13 mouse cellular contexts compared by ENCODE assay signal in genomic region chr3:51327817-51328216, GRCm38 (mm10). TPM values are rescaled to one million over a fixed set of nuclear protein-coding genes. Genes with fewer than 3 reads are reported as not detected.
DNase-seq lines count a peak whose midpoint lies in the region; ATAC-seq and TF ChIP-seq lines count a peak whose summit lies in the region.
"Had no signal": no experiment of that assay in that cellular context is flagged by ENCODE, and none has a peak within 500 bp of the region (broad histone marks: within the 10 kb centered on the region; RNA-seq: fewer than 3 reads in every experiment).

No protein-coding gene starts in this region.

- no peak for DNase-seq in embryonic facial prominence, embryonic 14.5 days (ENCODE audit: low spot score)
- DNase-seq in embryonic facial prominence, embryonic 10.5 days (ENCODE audit: low spot score), result no peak
- peak; percentile 42 for DNase-seq in kidney, postnatal 10 days
- DNase-seq in kidney, adult 11 months, result no peak
- peak; percentile 32 for DNase-seq in R1 (ENCODE audit: low read depth, low spot score)
- peak; percentile 37 for DNase-seq in lung, postnatal 0 days (ENCODE audit: low spot score)
- DNase-seq in left cerebral cortex, postnatal 4 days, result no peak
- DNase-seq: cerebellum, adult 11-12 months; retina, postnatal 1 day; thymus, postnatal 25 days had no signal

- H3K4me3 ChIP-seq in embryonic facial prominence, embryonic 14.5 days (ENCODE audit: low read depth, low read length), result no peak overlapping the region
- no peak overlapping the region for H3K4me3 ChIP-seq in embryonic facial prominence, embryonic 10.5 days
- H3K4me3 ChIP-seq in lung, postnatal 0 days (ENCODE audit: low read depth, low read length), result no peak overlapping the region
- no peak overlapping the region for H3K4me3 ChIP-seq in midbrain, embryonic 16.5 days (ENCODE audit: low read depth, low read length)
- H3K4me3 ChIP-seq: intestine, embryonic 15.5 days; myocyte had no signal

- intact Hi-C loops in left cerebral cortex, postnatal 4 days (cut with DNase I), result no loop called here

- H3K4me2 ChIP-seq in embryonic facial prominence, embryonic 14.5 days (ENCODE audit: low read depth, low read length), result no peak overlapping the region
- H3K4me2 ChIP-seq in lung, postnatal 0 days (replicated peaks; ENCODE audit: low read depth, low read length), result no peak overlapping the region
- no peak overlapping the region for H3K4me2 ChIP-seq in midbrain, embryonic 16.5 days (ENCODE audit: low read length)
- H3K4me2 ChIP-seq: intestine, embryonic 15.5 days had no signal

- no peaks in the 10 kb centered on the region for H3K4me1 ChIP-seq in embryonic facial prominence, embryonic 14.5 days (ENCODE audit: control insufficient read depth, insufficient read depth, low read length)
- H3K4me1 ChIP-seq in embryonic facial prominence, embryonic 10.5 days, result peaks cover 3% of the 10 kb centered on the region; the same call in 1 of the 2 replicates
- no peaks in the 10 kb centered on the region for H3K4me1 ChIP-seq in lung, postnatal 0 days (ENCODE audit: insufficient read depth, low read depth, low read length)
- H3K4me1 ChIP-seq in midbrain, embryonic 16.5 days (ENCODE audit: control insufficient read depth, insufficient read depth, low read length), result no peaks in the 10 kb centered on the region
- H3K4me1 ChIP-seq: intestine, embryonic 15.5 days had no signal

- H3K9me3 ChIP-seq in embryonic facial prominence, embryonic 14.5 days (ENCODE audit: control insufficient read depth, low read length), result peaks cover 9% of the 10 kb centered on the region; the same call in 1 of the 2 replicates
- H3K9me3 ChIP-seq in embryonic facial prominence, embryonic 10.5 days, result peaks cover 4% of the 10 kb centered on the region
- no peaks in the 10 kb centered on the region for H3K9me3 ChIP-seq in lung, postnatal 0 days (ENCODE audit: low read length)
- H3K9me3 ChIP-seq in midbrain, embryonic 16.5 days (replicated peaks; ENCODE audit: control insufficient read depth, low read length, poor library complexity, severe bottlenecking), result 0 out of 2 replicates have a peak, but pooled peaks cover 2% of the 10 kb centered on the region
- H3K9me3 ChIP-seq: intestine, embryonic 15.5 days had no signal

- no peak for ATAC-seq in embryonic facial prominence, embryonic 14.5 days (ENCODE audit: low read depth)
- ATAC-seq in lung, postnatal 0 days, result no peak; the same call in 1 of the 2 replicates
- no peak for ATAC-seq in midbrain, embryonic 16.5 days

- peak overlapping the region; percentile 33; the same call in 1 of the 2 replicates for H3K27ac ChIP-seq in embryonic facial prominence, embryonic 14.5 days (replicated peaks; ENCODE audit: low read depth, low read length)
- no peak overlapping the region for H3K27ac ChIP-seq in embryonic facial prominence, embryonic 10.5 days (replicated peaks)
- H3K27ac ChIP-seq in lung, postnatal 0 days (ENCODE audit: low read length), result no peak overlapping the region
- no peak overlapping the region for H3K27ac ChIP-seq in midbrain, embryonic 16.5 days (ENCODE audit: low read length)

- 66% methylated on average over 5 of the region's 5 CpGs for WGBS in embryonic facial prominence, embryonic 14.5 days
- WGBS in embryonic facial prominence, embryonic 10.5 days, result 71% methylated on average over 5 of the region's 5 CpGs
- WGBS in lung, postnatal 0 days, result 54% methylated on average over 5 of the region's 5 CpGs
- WGBS in midbrain, embryonic 16.5 days, result 82% methylated on average over 5 of the region's 5 CpGs

- TF ChIP-seq EP300 in lung, postnatal 0 days (IDR thresholded peaks at IDR 0.05), result no peak

- no peaks in the 10 kb centered on the region for H3K27me3 ChIP-seq in embryonic facial prominence, embryonic 14.5 days (replicated peaks; ENCODE audit: control insufficient read depth, insufficient read depth, low read length)
- no peaks in the 10 kb centered on the region for H3K27me3 ChIP-seq in embryonic facial prominence, embryonic 10.5 days (replicated peaks; ENCODE audit: low read depth, poor library complexity, severe bottlenecking)
- no peaks in the 10 kb centered on the region for H3K27me3 ChIP-seq in lung, postnatal 0 days (replicated peaks; ENCODE audit: insufficient read depth, low read length)
- no peaks in the 10 kb centered on the region for H3K27me3 ChIP-seq in midbrain, embryonic 16.5 days (ENCODE audit: control insufficient read depth, insufficient read depth, low read depth, low read length)
- H3K27me3 ChIP-seq: intestine, embryonic 15.5 days had no signal

- TF ChIP-seq CTCF in lung, postnatal 0 days (IDR thresholded peaks at IDR 0.05), result no peak

- no peak overlapping the region for H3K9ac ChIP-seq in embryonic facial prominence, embryonic 14.5 days (ENCODE audit: low read depth, low read length)
- no peak overlapping the region for H3K9ac ChIP-seq in lung, postnatal 0 days (replicated peaks; ENCODE audit: low read depth)
- no peak overlapping the region for H3K9ac ChIP-seq in midbrain, embryonic 16.5 days (ENCODE audit: low read depth, low read length)
- H3K9ac ChIP-seq: intestine, embryonic 15.5 days had no signal

- 0 out of 2 replicates have a peak, but pooled peaks cover 3% of the 10 kb centered on the region for H3K36me3 ChIP-seq in embryonic facial prominence, embryonic 14.5 days (ENCODE audit: control insufficient read depth, insufficient read depth, low read length)
- peaks cover 33% of the 10 kb centered on the region for H3K36me3 ChIP-seq in embryonic facial prominence, embryonic 10.5 days (replicated peaks)
- H3K36me3 ChIP-seq in lung, postnatal 0 days (ENCODE audit: insufficient read depth, low read length), result no peaks in the 10 kb centered on the region
- no peaks in the 10 kb centered on the region for H3K36me3 ChIP-seq in midbrain, embryonic 16.5 days (ENCODE audit: control insufficient read depth, insufficient read depth, low read length)
- H3K36me3 ChIP-seq: intestine, embryonic 15.5 days had no signal

RNA-seq across cellular contexts. Expression of gene Elf2, which starts 12.6 kb away (rescaled TPM):
- 55.3 and 56.8 TPM in 2 replicates for polyA plus RNA-seq in embryonic facial prominence, embryonic 14.5 days (2014; fragmentation: Nextera tagmentation; extraction: Ambion mirVana)
- 42.0 and 49.2 TPM in 2 replicates for polyA plus RNA-seq in embryonic facial prominence, embryonic 10.5 days (2016; fragmentation: Nextera tagmentation; extraction: Ambion mirVana)
- 55.8 and 62.6 TPM in 2 replicates for polyA plus RNA-seq in lung, postnatal 0 days (2015; fragmentation: Nextera tagmentation; extraction: Ambion mirVana)
- 27.1 and 27.7 TPM in 2 replicates for polyA plus RNA-seq in midbrain, embryonic 16.5 days (2015; fragmentation: Nextera tagmentation; extraction: Ambion mirVana)
- 10 to 100 TPM; 37.1 to 42.6 TPM for total RNA-seq in left cerebral cortex, postnatal 4 days (2021)

Comparison
In these comparisons a context has a peak if more than half of its experiments do, and no peak if none do; other contexts are left out.
1. DNase-seq: peak in kidney, postnatal 10 days (single experiment), R1 (single experiment) and lung, postnatal 0 days (single experiment); none in embryonic facial prominence, embryonic 14.5 days (single experiment), embryonic facial prominence, embryonic 10.5 days (single experiment), kidney, adult 11 months (single experiment) and left cerebral cortex, postnatal 4 days (single experiment).